Mouse (Mus musculus) midbrain, embryonic 16.5 days (tissue): ENCODE data around the gene Ckap2l. TPM values are rescaled to one million over a fixed set of nuclear protein-coding genes. Genes with fewer than 3 reads are reported as not detected.

Experiments
- ATAC-seq: fragments of 200-750 bp; cut with Nextera tagmentation; 2 replicates; pipeline ENCODE4 v1.8.0; 2017; ENCODE audit warnings: moderate TSS enrichment
- H3K27ac ChIP-seq: fragments of 300-500 bp; sonication (generic); 2 replicates; pipeline ENCODE4 v1.5.1; 2014; ENCODE audit warnings: mild to moderate bottlenecking, low read length, mixed read lengths
- H3K27me3 ChIP-seq: fragments of 300-500 bp; sonication (generic); 2 replicates; pipeline ENCODE4 v1.6.1; 2014; ENCODE audit warnings: low read depth, low read length, mixed read lengths; ENCODE audit not compliant: control insufficient read depth, insufficient read depth
- H3K36me3 ChIP-seq: fragments of 300-500 bp; sonication (generic); 2 replicates; pipeline ENCODE4 v1.6.1; 2014; ENCODE audit warnings: mild to moderate bottlenecking, low read length, moderate library complexity, mixed read lengths; ENCODE audit not compliant: control insufficient read depth, insufficient read depth
- H3K4me1 ChIP-seq: fragments of 300-500 bp; sonication (generic); 2 replicates; pipeline ENCODE4 v1.6.1; 2014; ENCODE audit warnings: mild to moderate bottlenecking, low read length, mixed read lengths; ENCODE audit not compliant: control insufficient read depth, insufficient read depth
- H3K4me2 ChIP-seq: fragments of 300-500 bp; sonication (generic); 2 replicates; pipeline ENCODE4 v1.6.1; 2014; ENCODE audit warnings: mild to moderate bottlenecking, low read length, mixed read lengths
- H3K4me3 ChIP-seq: fragments of 300-500 bp; sonication (generic); 2 replicates; pipeline ENCODE4 v1.5.1; 2014; ENCODE audit warnings: low read depth, mild to moderate bottlenecking, low read length, moderate library complexity, mixed read lengths
- H3K9ac ChIP-seq: fragments of 300-500 bp; sonication (generic); 2 replicates; pipeline ENCODE4 v1.6.1; 2014; ENCODE audit warnings: low read depth, low read length, mixed read lengths
- H3K9me3 ChIP-seq: fragments of 300-500 bp; sonication (generic); replicated peaks from 2 replicates; pipeline ENCODE4 v1.6.1; 2014; ENCODE audit warnings: mild to moderate bottlenecking, low read length, mixed read lengths; ENCODE audit not compliant: control insufficient read depth, poor library complexity, severe bottlenecking
- WGBS: fragments of 180-500 bp; shearing (Covaris S2); extraction: QIAGEN DNeasy Blood & Tissue Kit; methylation state at CpG from one replicate; pipeline ENCODE4 v1.1.7; 2014; 5-methylcytosine and 5-hydroxymethylcytosine counted together
- polyA plus RNA-seq: library from polyadenylated mRNA; unstranded; fragments of >200 nt; fragmentation: Nextera tagmentation; extraction: Ambion mirVana; gene quantifications from 2 replicates; pipeline ENCODE4 v1.2.1, GENCODE M21; 2015

The Ckap2l gene
- polyA plus RNA-seq, 1 experiment from 2014 or later, result 6.5 TPM

- Histone ChIP-seq H3K4me1 (no peaks in the 10 kb centered on the region), H3K4me2 (no peak overlapping the region), H3K9ac (no peak overlapping the region), H3K27me3 (no peaks in the 10 kb centered on the region), H3K4me3 (no peak overlapping the region), H3K9me3 (no peaks in the 10 kb centered on the region), H3K27ac (no peak overlapping the region), H3K36me3 (no peaks in the 10 kb centered on the region)
- 48% methylated on average over 9 of the region's 9 CpGs for WGBS
- ATAC-seq, result no peak
Observed at GRCm38 (mm10) chr2:129233803-129234477, 63.1 kb downstream of the Ckap2l start.

GRCm38 (mm10) chr2:129233218-129233617, 63.8 kb downstream of the Ckap2l start:
- Histone ChIP-seq H3K4me1 (no peaks in the 10 kb centered on the region), H3K27ac (no peak overlapping the region), H3K9me3 (no peaks in the 10 kb centered on the region), H3K4me2 (no peak overlapping the region), H3K36me3 (no peaks in the 10 kb centered on the region), H3K9ac (no peak overlapping the region), H3K4me3 (no peak overlapping the region), H3K27me3 (no peaks in the 10 kb centered on the region)
- no peak for ATAC-seq
- WGBS, result 87% methylated on average over 1 of the region's 1 CpGs

DNA sequence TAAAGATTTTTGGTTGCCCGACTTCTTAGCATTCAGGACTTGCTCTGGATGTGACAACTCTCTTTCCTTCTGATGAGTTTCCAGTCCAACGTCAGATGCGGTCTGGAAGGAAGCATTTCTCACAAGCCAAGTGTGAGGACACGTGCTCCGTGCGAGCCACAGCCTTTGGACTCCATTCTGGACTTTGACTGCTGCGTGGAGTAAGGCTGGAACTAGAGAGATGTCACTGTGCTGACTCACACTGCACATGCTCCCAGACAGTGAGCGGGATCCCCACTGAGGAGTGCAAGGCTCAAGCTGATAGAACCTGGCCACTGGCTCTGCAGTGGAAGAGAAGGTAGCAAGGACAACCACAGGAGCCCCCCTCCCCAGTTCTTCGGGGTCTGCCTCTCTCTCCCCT, 64.5 kb downstream of the Ckap2l start:
- Histone ChIP-seq H3K9ac (no peak overlapping the region), H3K4me2 (no peak overlapping the region), H3K4me3 (no peak overlapping the region), H3K9me3 (no peaks in the 10 kb centered on the region), H3K27ac (no peak overlapping the region), H3K4me1 (no peaks in the 10 kb centered on the region), H3K27me3 (no peaks in the 10 kb centered on the region), H3K36me3 (no peaks in the 10 kb centered on the region)
- ATAC-seq, result no peak
- WGBS, result 87% methylated on average over 9 of the region's 9 CpGs

- no peaks in the 10 kb centered on the region for H3K9me3 ChIP-seq
- no peaks in the 10 kb centered on the region for H3K27me3 ChIP-seq
- H3K36me3 ChIP-seq, result no peaks in the 10 kb centered on the region
- 72% methylated on average over 4 of the region's 4 CpGs for WGBS
- no peak for ATAC-seq
- no peak overlapping the region for H3K4me3 ChIP-seq
- H3K27ac ChIP-seq, result no peak overlapping the region
- H3K4me1 ChIP-seq, result no peaks in the 10 kb centered on the region
- no peak overlapping the region for H3K4me2 ChIP-seq
- H3K9ac ChIP-seq, result no peak overlapping the region
Observed at GRCm38 (mm10) chr2:129232023-129232422, 65.0 kb downstream of the Ckap2l start.

- 97% methylated on average over 7 of the region's 7 CpGs for WGBS
- Histone ChIP-seq H3K4me1 (no peaks in the 10 kb centered on the region), H3K36me3 (no peaks in the 10 kb centered on the region), H3K9me3 (no peaks in the 10 kb centered on the region), H3K27ac (no peak overlapping the region), H3K4me3 (no peak overlapping the region), H3K27me3 (no peaks in the 10 kb centered on the region), H3K9ac (no peak overlapping the region), H3K4me2 (no peak overlapping the region)
- ATAC-seq, result no peak
Observed at GRCm38 (mm10) chr2:129229316-129229715, 67.7 kb downstream of the Ckap2l start.

DNA sequence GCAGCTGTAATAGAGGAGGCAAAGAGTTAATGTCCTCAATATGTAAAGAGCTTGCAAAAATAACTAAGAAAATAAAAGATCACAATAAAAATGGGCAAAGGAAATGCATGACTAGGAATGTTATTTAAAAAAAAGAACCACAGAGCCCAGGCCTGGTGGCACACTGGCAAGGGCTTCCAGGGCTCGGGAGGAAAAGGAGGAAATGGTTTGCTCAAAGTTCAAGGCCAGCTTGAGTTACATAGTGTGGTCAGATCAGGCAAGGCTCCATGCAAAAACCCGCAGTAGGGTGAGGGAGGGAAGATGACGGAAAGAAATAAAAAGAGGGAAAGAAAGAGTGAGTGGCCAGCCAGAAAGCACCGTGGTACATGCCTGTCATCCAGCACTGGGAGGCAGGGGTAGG, 68.4 kb downstream of the Ckap2l start:
- no peaks in the 10 kb centered on the region for H3K9me3 ChIP-seq
- no peak for ATAC-seq
- no peak overlapping the region for H3K9ac ChIP-seq
- no peak overlapping the region for H3K4me3 ChIP-seq
- H3K4me2 ChIP-seq, result no peak overlapping the region
- H3K4me1 ChIP-seq, result no peaks in the 10 kb centered on the region
- H3K36me3 ChIP-seq, result no peaks in the 10 kb centered on the region
- H3K27me3 ChIP-seq, result no peaks in the 10 kb centered on the region
- no peak overlapping the region for H3K27ac ChIP-seq
- 88% methylated on average over 4 of the region's 4 CpGs for WGBS

DNA sequence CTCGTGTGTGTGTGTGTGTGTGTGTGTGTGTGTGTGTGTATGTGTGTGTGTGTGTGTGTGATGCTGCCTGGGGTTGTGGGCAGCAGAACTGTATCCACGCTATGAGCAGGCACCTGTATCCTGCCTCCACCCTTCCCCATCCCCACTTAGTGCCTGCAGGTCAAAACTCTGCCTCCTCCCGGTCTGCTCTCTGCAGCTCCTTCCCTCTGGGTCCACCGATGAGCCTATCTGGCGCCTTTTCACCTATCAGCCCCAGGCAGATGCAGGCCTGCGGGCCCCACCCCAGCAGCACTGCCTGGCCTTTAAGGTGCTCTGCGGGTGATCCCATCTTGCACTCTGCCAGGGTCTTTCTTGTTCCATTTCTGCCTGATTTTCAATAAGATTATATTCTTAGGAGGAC, 69.3 kb downstream of the Ckap2l start:
- ATAC-seq, result no peak
- H3K4me3 ChIP-seq, result no peak overlapping the region
- H3K27ac ChIP-seq, result no peak overlapping the region
- H3K4me1 ChIP-seq, result no peaks in the 10 kb centered on the region
- no peaks in the 10 kb centered on the region for H3K27me3 ChIP-seq
- no peaks in the 10 kb centered on the region for H3K36me3 ChIP-seq
- H3K4me2 ChIP-seq, result no peak overlapping the region
- H3K9me3 ChIP-seq, result no peaks in the 10 kb centered on the region
- WGBS, result 73% methylated on average over 6 of the region's 7 CpGs
- H3K9ac ChIP-seq, result no peak overlapping the region

- no peak overlapping the region for H3K9ac ChIP-seq
- H3K4me2 ChIP-seq, result no peak overlapping the region
- no peak overlapping the region for H3K4me3 ChIP-seq
- no peaks in the 10 kb centered on the region for H3K9me3 ChIP-seq
- no peak overlapping the region for H3K27ac ChIP-seq
- no peaks in the 10 kb centered on the region for H3K27me3 ChIP-seq
- no peaks in the 10 kb centered on the region for H3K4me1 ChIP-seq
- no peak for ATAC-seq
- H3K36me3 ChIP-seq, result no peaks in the 10 kb centered on the region
- 76% methylated on average over 7 of the region's 7 CpGs for WGBS
Observed at GRCm38 (mm10) chr2:129227011-129227529, 69.9 kb downstream of the Ckap2l start.

- WGBS, result 68% methylated on average over 10 of the region's 11 CpGs
- Histone ChIP-seq H3K27ac (no peak overlapping the region), H3K4me3 (no peak overlapping the region), H3K9me3 (no peaks in the 10 kb centered on the region), H3K4me1 (no peaks in the 10 kb centered on the region), H3K9ac (no peak overlapping the region), H3K4me2 (no peak overlapping the region), H3K36me3 (no peaks in the 10 kb centered on the region), H3K27me3 (no peaks in the 10 kb centered on the region)
- no peak for ATAC-seq
Observed at GRCm38 (mm10) chr2:129226296-129226851, 70.6 kb downstream of the Ckap2l start.
